Mouse (Mus musculus) T-helper 17 cell (primary cell): ENCODE data around the gene Rbck1.

ENCODE experiments used
- in situ Hi-C, 2 experiments: fragments of 300-600 bp; cut with MboI, MseI; formaldehyde crosslinking; loops; 1 replicate in 1 of 2; 2 replicates in 1 of 2; pipeline ENCODE4 v1.15.1; 2025; ENCODE audit warnings: high pct_unique_total_duplicates in 2 of 2

The Rbck1 gene

GRCm38 (mm10) chr2:152344909-152345308 is 12.5 kb upstream of the Rbck1 start:
- in situ Hi-C loops: no loop called here

- in situ Hi-C loops: no loop called here
Observed at GRCm38 (mm10) chr2:152344361-152344760, 11.9 kb upstream of the Rbck1 start.

DNA sequence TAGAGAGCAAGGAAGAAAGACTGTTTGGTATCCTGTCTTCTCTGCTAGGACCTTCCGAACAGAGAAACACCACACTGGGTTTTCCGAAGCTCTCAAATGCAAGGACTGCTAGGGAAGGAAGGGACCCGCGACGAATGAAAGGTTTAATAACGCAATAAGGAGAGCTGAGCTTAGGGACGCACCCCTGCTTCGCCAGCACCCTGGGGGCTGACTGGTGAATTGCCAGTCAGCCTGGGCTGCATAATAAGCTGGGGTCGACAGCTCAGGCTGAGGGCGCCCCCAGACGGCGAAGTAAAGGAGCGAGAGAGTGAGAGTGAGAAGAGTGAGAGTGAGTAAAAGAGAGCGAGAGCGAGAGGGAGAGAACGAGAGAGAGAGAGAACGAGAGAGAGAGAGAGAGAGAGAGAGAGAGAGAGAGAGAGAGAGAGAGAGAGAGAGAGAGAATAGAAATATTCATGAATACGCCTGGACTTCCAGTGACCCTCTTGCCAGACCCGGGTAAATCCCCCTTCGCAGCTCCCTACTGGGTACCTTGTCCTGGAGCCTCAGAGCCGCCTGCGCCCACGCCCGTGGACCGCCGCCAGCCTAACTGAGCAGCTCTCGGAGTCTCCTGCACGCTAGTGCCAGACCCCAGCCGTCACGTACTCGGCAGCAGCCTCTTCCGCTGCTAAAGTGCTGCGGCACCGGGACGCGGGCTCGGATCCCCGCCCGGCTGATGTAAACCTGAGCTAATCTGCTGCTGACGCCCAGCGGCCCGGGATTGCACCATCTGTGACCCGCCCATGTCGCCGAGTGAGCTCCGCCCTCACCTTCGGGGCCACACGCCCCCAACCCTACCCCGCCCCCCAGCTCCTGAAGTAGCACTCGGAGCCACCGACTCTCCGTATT is 11.1 kb upstream of the Rbck1 start, which contains the start of gene Trib3:
Trib3 (minus strand) TSS at position 704 of the 885 bp plus-strand sequence.
- in situ Hi-C loops: no loop called here

DNA sequence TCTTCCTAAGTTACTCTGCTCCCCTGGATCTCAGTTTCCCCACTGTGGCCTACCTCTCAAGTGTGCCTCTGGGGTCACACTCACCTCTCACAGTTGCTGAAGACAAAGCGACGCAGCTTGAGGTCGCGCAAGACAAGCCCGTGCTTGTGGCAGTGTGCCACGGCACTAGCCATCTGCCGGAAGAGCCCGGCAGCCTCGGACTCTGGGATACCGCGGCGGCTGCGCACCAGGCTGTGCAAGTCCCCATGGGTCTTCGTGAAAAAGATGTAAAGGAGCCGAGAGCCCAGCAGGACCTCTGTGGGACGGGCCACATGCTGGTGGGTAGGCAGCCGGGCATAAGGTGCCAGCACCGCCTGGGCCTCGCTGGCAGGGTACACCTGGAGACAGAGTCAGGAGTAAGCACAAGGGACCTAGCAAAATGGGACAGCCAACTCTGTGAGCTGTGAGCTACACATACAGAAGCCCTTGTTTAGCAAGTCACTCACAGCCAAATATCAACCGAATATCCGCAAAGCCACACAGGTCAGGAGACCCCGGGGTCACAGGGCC is 7.3 kb upstream of the Rbck1 start:
- in situ Hi-C loops: loop anchor here in 1 of 2 experiments (5.0 kb wide), 1 partner anchor 58 kb away; the partner anchor contains the start of gene Sox12

GRCm38 (mm10) chr2:152338319-152338718 is 5.9 kb upstream of the Rbck1 start:
- in situ Hi-C loops: loop anchor here in 1 of 2 experiments (5.0 kb wide), 1 partner anchor 59 kb away; the partner anchor contains the start of gene Sox12

- in situ Hi-C loops: loop anchor here in 1 of 2 experiments (5.0 kb wide), 1 partner anchor 60 kb away; the partner anchor contains the start of gene Sox12
Observed at GRCm38 (mm10) chr2:152337591-152338212, 5.2 kb upstream of the Rbck1 start.

GRCm38 (mm10) chr2:152336856-152337255 is 4.4 kb upstream of the Rbck1 start:
- in situ Hi-C loops: loop anchor here in 1 of 2 experiments (5.0 kb wide), 1 partner anchor 60 kb away; the partner anchor contains the start of gene Sox12

GRCm38 (mm10) chr2:152335289-152335820 is 2.9 kb upstream of the Rbck1 start:
- in situ Hi-C loops: loop anchor here in 1 of 2 experiments (5.0 kb wide), 1 partner anchor 62 kb away; the partner anchor contains the start of gene Sox12

GRCm38 (mm10) chr2:152333345-152334006 is 1.0 kb upstream of the Rbck1 start:
- in situ Hi-C loops: no loop called here

GRCm38 (mm10) chr2:152330858-152331423 is 1.5 kb downstream of the Rbck1 start:
- in situ Hi-C loops: no loop called here

GRCm38 (mm10) chr2:152327980-152328379 is 4.5 kb downstream of the Rbck1 start:
- in situ Hi-C loops: no loop called here

DNA sequence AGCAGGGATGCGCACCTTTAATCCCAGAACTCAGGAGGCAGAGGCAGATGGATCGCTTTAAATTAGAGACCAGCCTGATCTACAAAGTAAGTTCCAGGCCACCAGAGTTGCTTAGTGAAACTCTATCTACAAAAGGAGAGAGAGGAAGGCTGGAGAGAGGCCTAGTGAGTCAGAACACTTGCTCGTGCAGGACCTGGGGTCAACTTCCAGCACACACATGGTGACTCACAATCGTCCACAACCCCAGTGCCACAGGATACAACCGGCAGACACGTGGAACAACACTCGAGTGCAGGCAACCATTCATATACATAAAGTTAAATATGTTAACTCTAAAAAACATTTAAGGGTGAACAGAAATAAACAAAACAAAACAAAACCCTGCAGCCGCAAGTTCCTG is 5.8 kb downstream of the Rbck1 start:
- in situ Hi-C loops: no loop called here

- in situ Hi-C loops: no loop called here
Observed at GRCm38 (mm10) chr2:152326157-152326556, 6.3 kb downstream of the Rbck1 start.

GRCm38 (mm10) chr2:152324842-152325241 is 7.6 kb downstream of the Rbck1 start:
- in situ Hi-C loops: no loop called here

DNA sequence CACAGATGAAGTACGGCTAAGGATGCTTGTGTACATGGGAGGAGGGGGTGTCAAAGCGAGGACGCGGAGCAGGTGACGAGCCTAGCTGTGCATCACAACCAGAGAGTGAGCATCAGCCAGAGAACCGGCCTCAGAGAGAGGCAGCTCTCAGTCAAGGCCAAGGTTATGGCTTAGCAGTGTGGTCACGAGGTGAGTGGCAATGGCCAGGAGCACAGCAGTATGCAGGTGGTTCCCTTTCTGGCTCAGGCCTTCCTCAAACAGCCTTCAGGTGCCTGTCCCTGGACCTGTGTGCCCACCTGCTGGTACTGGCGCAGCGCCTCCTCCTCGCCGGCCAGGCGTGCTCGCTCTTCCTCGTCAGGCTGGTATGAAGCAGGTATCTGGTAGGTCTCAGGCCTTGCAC is 8.5 kb downstream of the Rbck1 start:
- in situ Hi-C loops: no loop called here

DNA sequence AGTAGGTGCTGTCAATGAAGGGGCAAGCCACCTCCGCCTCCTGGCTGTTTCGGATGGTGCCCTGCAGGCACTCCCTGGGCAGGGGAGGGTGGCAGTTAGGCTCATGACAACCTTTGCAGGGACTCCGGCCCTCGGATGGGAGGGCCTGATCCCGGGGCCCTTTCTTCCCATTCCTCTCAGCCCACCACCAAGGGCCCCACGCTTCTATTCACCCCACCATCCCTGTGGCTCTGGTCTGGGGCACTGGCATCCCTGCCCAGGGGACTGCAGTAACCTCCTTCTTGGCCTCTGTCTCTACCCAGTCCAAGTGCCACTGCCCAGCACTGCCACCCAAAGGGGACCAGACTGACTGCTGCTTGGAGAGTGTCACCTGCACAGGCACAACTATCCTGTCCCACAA is 10.3 kb downstream of the Rbck1 start:
- in situ Hi-C loops: no loop called here

GRCm38 (mm10) chr2:152321558-152321957 is 10.9 kb downstream of the Rbck1 start:
- in situ Hi-C loops: no loop called here

DNA sequence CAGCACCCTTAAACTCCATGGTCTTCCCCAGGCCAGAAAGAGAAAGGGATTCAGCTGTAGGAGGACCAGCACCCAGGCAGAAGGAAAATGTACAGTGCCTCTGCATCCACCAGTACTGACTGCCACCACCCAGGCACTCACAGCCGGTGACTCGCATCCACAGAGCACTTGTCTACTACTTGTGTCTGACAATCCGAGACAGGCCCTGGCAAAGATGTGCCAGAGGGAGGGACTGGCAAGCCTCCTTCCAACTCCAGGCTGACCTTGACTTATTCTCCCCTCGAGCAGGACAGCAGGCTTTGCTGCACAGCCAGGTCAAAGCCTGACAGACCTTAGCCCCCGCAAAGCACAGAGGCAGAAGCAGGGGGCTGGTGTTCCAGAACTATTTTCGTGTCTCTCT is 15.4 kb downstream of the Rbck1 start:
- in situ Hi-C loops: no loop called here

DNA sequence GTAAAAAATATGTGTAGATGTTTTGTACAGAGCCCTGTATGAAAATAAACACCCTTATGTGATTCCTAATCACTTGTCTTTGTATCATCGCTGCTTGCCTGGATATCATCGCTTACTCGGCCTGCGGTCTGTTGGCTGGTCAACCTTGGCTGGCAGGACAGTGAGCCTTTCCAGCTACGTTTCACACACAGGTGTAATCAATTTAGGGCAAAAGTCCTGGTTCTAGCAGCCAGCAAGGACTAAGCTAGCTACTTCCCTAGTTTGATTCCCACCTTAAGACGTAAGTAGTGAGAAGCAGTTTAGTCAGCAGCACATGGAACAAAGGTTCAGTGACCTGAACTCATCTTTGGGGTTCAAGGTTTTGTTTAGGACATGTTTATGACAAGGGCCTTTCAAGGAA is 18.5 kb downstream of the Rbck1 start:
- in situ Hi-C loops: no loop called here

GRCm38 (mm10) chr2:152312996-152313395 is 19.5 kb downstream of the Rbck1 start:
- in situ Hi-C loops: no loop called here

GRCm38 (mm10) chr2:152307186-152307585 is 25.3 kb downstream of the Rbck1 start:
- in situ Hi-C loops: loop anchor here in 1 of 2 experiments (10.0 kb wide), 1 partner anchor 1392 kb away; no protein-coding TSS in a partner anchor
